Mouse (Mus musculus) ES-Bruce4 (cell line): Measurements from ENCODE around the gene Tcf12. TPM values are rescaled to one million over a fixed set of nuclear protein-coding genes. Genes with fewer than 3 reads are reported as not detected.

Experiments used
- H3K27ac ChIP-seq: 2 replicates; pipeline ENCODE4 v1.5.1; 2012; ENCODE audit warnings: low read length, inconsistent platforms; ENCODE audit not compliant: insufficient read depth
- H3K27me3 ChIP-seq: 2 replicates; pipeline ENCODE4 v1.6.1; 2012; ENCODE audit warnings: mild to moderate bottlenecking, low read length, inconsistent platforms; ENCODE audit not compliant: control insufficient read depth, poor library complexity, insufficient read depth, severe bottlenecking
- H3K36me3 ChIP-seq: 2 replicates; pipeline ENCODE4 v1.6.1; 2012; ENCODE audit warnings: inconsistent platforms, mild to moderate bottlenecking, low read length, moderate library complexity; ENCODE audit not compliant: control insufficient read depth, poor library complexity, insufficient read depth, severe bottlenecking
- H3K4me1 ChIP-seq: one replicate; pipeline ENCODE4 v1.8.1; 2011; ENCODE audit warnings: low read length; ENCODE audit not compliant: control insufficient read depth, insufficient read depth
- H3K4me3 ChIP-seq: 2 replicates; pipeline ENCODE4 v1.5.1; 2011; ENCODE audit warnings: low read depth, mild to moderate bottlenecking, low read length
- H3K9ac ChIP-seq: 2 replicates; pipeline ENCODE4 v1.6.1; 2012; ENCODE audit warnings: low read depth, mild to moderate bottlenecking, inconsistent platforms; ENCODE audit not compliant: poor library complexity, severe bottlenecking
- H3K9me3 ChIP-seq: replicated peaks from 2 replicates; pipeline ENCODE4 v1.6.1; 2012; ENCODE audit warnings: mild to moderate bottlenecking, low read length, inconsistent platforms; ENCODE audit not compliant: control insufficient read depth, poor library complexity, insufficient read depth, severe bottlenecking
- CTCF ChIP-seq: IDR thresholded peaks from one replicate; pipeline ENCODE4 v1.8.1; 2011; ENCODE audit warnings: low read depth, low read length
- EP300 ChIP-seq: IDR thresholded peaks from 2 replicates; pipeline ENCODE4 v1.6.1; 2011; ENCODE audit warnings: low read depth, low read length; ENCODE audit not compliant: insufficient read depth
- POLR2A ChIP-seq: IDR thresholded peaks from one replicate; pipeline ENCODE4 v1.8.1; 2011; ENCODE audit warnings: low read length; ENCODE audit not compliant: insufficient read depth
- polyA plus RNA-seq: library from polyadenylated mRNA; stranded (reverse); fragments of >200 nt; gene quantifications from 2 replicates; pipeline ENCODE4 v1.2.4, GENCODE M21; 2011; ENCODE audit warnings: low read depth; ENCODE audit not compliant: missing spikeins, insufficient read depth, insufficient read length

Gene Tcf12
- polyA plus RNA-seq, 1 experiment, result 52.6 TPM

DNA sequence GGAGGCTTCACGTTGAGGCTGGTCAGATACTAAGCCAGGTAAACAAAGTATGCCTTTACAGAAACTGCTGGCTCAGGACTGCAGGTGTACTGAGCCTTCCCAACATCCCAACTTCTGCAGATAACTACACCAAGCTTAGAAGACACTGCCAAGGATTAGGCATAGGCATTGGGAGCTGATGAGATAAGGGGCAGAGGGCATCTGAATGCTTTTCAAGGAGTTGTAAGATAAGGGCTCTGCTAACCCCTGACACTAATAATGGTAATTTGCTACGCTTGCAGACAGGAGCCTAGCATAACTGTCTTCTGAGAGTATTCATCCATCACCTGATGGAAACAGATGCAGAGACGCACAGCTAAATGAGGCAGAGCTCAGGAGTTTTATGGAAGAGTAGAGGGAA, 257.8 kb downstream of the Tcf12 start:
- no peaks in the 10 kb centered on the region for H3K4me1 ChIP-seq
- H3K9ac ChIP-seq, result no peak overlapping the region
- H3K9me3 ChIP-seq, result no peaks in the 10 kb centered on the region
- TF ChIP-seq EP300 (no peak), CTCF (no peak), POLR2A (no peak)
- H3K27ac ChIP-seq, result no peak overlapping the region
- H3K4me3 ChIP-seq, result no peak overlapping the region
- H3K36me3 ChIP-seq, result peaks cover 7% of the 10 kb centered on the region
- no peaks in the 10 kb centered on the region for H3K27me3 ChIP-seq

DNA sequence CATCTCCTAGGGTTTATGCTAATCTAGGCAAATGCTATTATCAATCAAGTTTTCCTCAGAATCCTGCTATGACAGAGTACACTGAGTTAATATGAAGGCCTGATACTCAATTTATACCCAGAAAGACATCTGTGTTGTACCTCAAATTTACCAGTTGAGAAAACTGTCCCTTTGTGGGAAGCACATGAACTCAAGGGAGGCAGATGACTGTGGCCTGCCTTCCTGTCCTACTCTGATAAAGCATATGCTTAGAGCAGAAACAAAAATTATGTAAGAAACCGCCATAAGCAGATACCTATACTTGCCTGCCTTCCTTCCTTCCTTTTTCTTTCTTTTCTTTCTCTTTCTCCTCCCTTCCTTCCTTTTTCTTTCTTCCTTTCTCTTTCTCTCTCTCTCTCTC, 261.4 kb downstream of the Tcf12 start:
- Histone ChIP-seq H3K36me3 (peaks cover 2% of the 10 kb centered on the region; the same call in 1 of the 2 replicates), H3K9ac (no peak overlapping the region), H3K27ac (no peak overlapping the region), H3K9me3 (no peaks in the 10 kb centered on the region), H3K4me3 (no peak overlapping the region), H3K4me1 (no peaks in the 10 kb centered on the region), H3K27me3 (no peaks in the 10 kb centered on the region)
- TF ChIP-seq CTCF (no peak), POLR2A (no peak), EP300 (no peak)

- no peaks in the 10 kb centered on the region; the same call in 1 of the 2 replicates for H3K36me3 ChIP-seq
- H3K4me1 ChIP-seq, result no peaks in the 10 kb centered on the region
- TF ChIP-seq CTCF, result no peak
- TF ChIP-seq POLR2A, result no peak
- no peak for TF ChIP-seq EP300
- H3K27ac ChIP-seq, result no peak overlapping the region
- no peak overlapping the region for H3K9ac ChIP-seq
- H3K27me3 ChIP-seq, result no peaks in the 10 kb centered on the region
- no peak overlapping the region for H3K4me3 ChIP-seq
- H3K9me3 ChIP-seq, result no peaks in the 10 kb centered on the region
Measured at GRCm38 (mm10) chr9:71848392-71848791, 263.3 kb downstream of the Tcf12 start.

DNA sequence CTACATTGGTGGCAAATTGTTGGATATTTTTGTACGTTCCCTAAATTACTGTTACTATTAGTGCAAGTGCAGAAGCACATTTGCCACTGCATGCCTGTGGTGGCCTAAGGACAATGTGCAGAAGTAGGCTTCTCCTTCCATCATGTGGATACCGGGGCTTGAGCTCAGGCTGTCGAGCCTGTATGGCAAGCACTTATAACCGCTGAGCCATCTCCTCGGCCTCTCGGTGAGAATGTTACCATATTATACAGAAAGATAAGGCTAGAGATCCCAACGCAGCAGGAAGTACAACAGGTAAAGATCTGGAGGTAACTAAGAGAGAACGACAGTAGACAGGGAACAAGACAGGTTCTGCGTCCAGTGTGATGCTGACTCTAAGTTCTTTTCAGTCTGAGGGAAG, 263.8 kb downstream of the Tcf12 start:
- no peaks in the 10 kb centered on the region for H3K4me1 ChIP-seq
- no peak overlapping the region for H3K9ac ChIP-seq
- no peaks in the 10 kb centered on the region; the same call in 1 of the 2 replicates for H3K36me3 ChIP-seq
- H3K27ac ChIP-seq, result no peak overlapping the region
- no peaks in the 10 kb centered on the region for H3K9me3 ChIP-seq
- H3K4me3 ChIP-seq, result no peak overlapping the region
- TF ChIP-seq EP300 (no peak), POLR2A (no peak), CTCF (no peak)
- no peaks in the 10 kb centered on the region for H3K27me3 ChIP-seq

DNA sequence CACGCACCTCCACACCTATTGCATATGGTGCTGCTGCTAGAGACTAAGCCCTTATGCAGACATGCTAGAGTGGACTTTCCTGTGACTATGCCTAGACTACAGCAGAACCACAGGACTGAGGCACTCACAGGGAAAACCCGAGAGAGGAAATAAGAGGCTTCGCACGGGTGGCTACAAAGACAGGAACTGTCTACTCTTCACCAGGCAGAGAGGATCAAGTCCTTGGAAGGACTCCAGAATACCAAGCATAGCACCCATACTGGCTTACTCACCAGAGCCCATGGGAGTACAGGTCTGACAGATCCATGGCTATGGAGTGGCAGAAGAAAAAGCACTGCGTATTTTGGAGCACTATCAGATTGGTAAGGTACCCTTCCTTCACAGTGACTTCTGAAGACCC, 269.8 kb downstream of the Tcf12 start:
- Histone ChIP-seq H3K36me3 (no peaks in the 10 kb centered on the region; the same call in 1 of the 2 replicates), H3K27ac (no peak overlapping the region)

DNA sequence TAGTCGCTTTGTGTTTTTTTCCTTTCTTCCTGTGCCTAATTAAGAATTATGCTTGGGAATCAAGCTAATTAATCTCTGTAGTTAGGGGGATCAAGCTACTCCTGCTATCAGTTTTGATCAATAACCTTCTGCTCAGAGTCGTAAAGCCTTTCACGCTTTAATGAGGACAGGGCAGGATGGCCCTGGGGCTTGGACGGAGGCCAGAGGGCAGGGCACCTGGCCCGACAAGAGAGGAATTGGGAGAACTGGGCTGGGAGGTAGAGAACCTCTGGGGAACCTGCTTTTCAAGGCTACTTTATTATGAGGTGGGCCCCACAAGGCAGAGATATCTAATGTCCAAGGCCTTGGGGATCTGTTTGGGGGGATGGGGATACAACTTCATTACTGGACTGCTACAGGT, 274.3 kb downstream of the Tcf12 start:
- H3K9me3 ChIP-seq, result no peaks in the 10 kb centered on the region
- H3K9ac ChIP-seq, result no peak overlapping the region
- TF ChIP-seq POLR2A (no peak), CTCF (no peak), EP300 (no peak)
- no peaks in the 10 kb centered on the region for H3K27me3 ChIP-seq
- no peak overlapping the region for H3K27ac ChIP-seq
- no peak overlapping the region for H3K4me3 ChIP-seq
- H3K36me3 ChIP-seq, result no peaks in the 10 kb centered on the region
- H3K4me1 ChIP-seq, result no peaks in the 10 kb centered on the region

More for the DNA sequence above, 269.8 kb downstream of the Tcf12 start:
- no peaks in the 10 kb centered on the region for H3K27me3 ChIP-seq
- TF ChIP-seq POLR2A (no peak), EP300 (no peak), CTCF (no peak)
- H3K4me3 ChIP-seq, result no peak overlapping the region
- H3K4me1 ChIP-seq, result no peaks in the 10 kb centered on the region
- H3K9ac ChIP-seq, result no peak overlapping the region
- H3K9me3 ChIP-seq, result no peaks in the 10 kb centered on the region
